Mouse (Mus musculus) myocyte (in vitro differentiated cells): ENCODE data around the gene Fiz1. TPM values are rescaled to one million over a fixed set of nuclear protein-coding genes. Genes with fewer than 3 reads are reported as not detected.
"Not testable (repeated sequence)": the region's sequence is repeated elsewhere in the genome, so short reads cannot be mapped to it uniquely, and the experiment has no call there.

Source experiments
- H3K27me3 ChIP-seq: one replicate; pipeline ENCODE4 v1.6.1; 2011; ENCODE audit not compliant: control insufficient read depth, insufficient read depth, insufficient read length
- H3K36me3 ChIP-seq: one replicate; pipeline ENCODE4 v1.6.1; 2011; ENCODE audit not compliant: control insufficient read depth, insufficient read depth
- H3K4me2 ChIP-seq: one replicate; pipeline ENCODE4 v1.6.1; 2011; ENCODE audit warnings: low read depth, control low read depth
- H3K4me3 ChIP-seq: one replicate; pipeline ENCODE4 v1.5.1; 2011; ENCODE audit warnings: mild to moderate bottlenecking, control low read depth, moderate library complexity
- H3K79me2 ChIP-seq: one replicate; pipeline ENCODE4 v1.6.1; 2011; ENCODE audit not compliant: control insufficient read depth, insufficient read depth
- H3ac ChIP-seq: one replicate; pipeline ENCODE4 v1.6.1; 2011; ENCODE audit not compliant: control insufficient read depth, insufficient read length
- CEBPB ChIP-seq: IDR thresholded peaks from 2 replicates; pipeline ENCODE4 v1.6.1; 2011; ENCODE audit warnings: mild to moderate bottlenecking, moderate library complexity; ENCODE audit not compliant: poor library complexity, insufficient read depth, severe bottlenecking
- MAX ChIP-seq: IDR thresholded peaks from one replicate; pipeline ENCODE4 v1.6.1; 2011; ENCODE audit warnings: low read depth, mild to moderate bottlenecking, control low read depth
- MYOD1 ChIP-seq, 3 experiments: IDR thresholded peaks; one replicate each; pipeline ENCODE4 v1.6.1; 2011; ENCODE audit warnings: control low read depth in 2 of 3, low read depth in 2 of 3, mild to moderate bottlenecking in 2 of 3, moderate library complexity in 1 of 3; ENCODE audit not compliant: insufficient read length in 2 of 3, control insufficient read depth in 1 of 3
- MYOG ChIP-seq, 3 experiments: IDR thresholded peaks; one replicate each; pipeline ENCODE4 v1.6.1; 2011; ENCODE audit warnings: control low read depth in 2 of 3, low read depth in 2 of 3, mild to moderate bottlenecking in 2 of 3; ENCODE audit not compliant: insufficient read length in 2 of 3, control insufficient read depth in 1 of 3, insufficient read depth in 1 of 3
- POLR2A ChIP-seq: IDR thresholded peaks from one replicate; pipeline ENCODE4 v1.6.1; 2011; ENCODE audit warnings: low read depth, mild to moderate bottlenecking, control low read depth, moderate library complexity; ENCODE audit not compliant: insufficient read length
- POLR2AphosphoS2 ChIP-seq: IDR thresholded peaks from one replicate; pipeline ENCODE4 v1.6.1; 2011; ENCODE audit warnings: low read depth, control low read depth; ENCODE audit not compliant: insufficient read length
- REST ChIP-seq: IDR thresholded peaks from one replicate; pipeline ENCODE4 v1.6.1; 2011; ENCODE audit warnings: mild to moderate bottlenecking, control low read depth, moderate library complexity; ENCODE audit not compliant: insufficient read depth, insufficient read length
- SRF ChIP-seq: IDR thresholded peaks from one replicate; pipeline ENCODE4 v1.6.1; 2011; ENCODE audit warnings: low read depth; ENCODE audit not compliant: control insufficient read depth, insufficient read length
- TCF12 ChIP-seq: IDR thresholded peaks from one replicate; pipeline ENCODE4 v1.6.1; 2011; ENCODE audit warnings: mild to moderate bottlenecking, control low read depth; ENCODE audit not compliant: poor library complexity, insufficient read depth, severe bottlenecking
- TCF3 ChIP-seq: IDR thresholded peaks from one replicate; pipeline ENCODE4 v1.6.1; 2011; ENCODE audit warnings: low read depth, control low read depth; ENCODE audit not compliant: insufficient read length
- USF1 ChIP-seq: IDR thresholded peaks from one replicate; pipeline ENCODE4 v1.6.1; 2011; ENCODE audit warnings: low read depth, mild to moderate bottlenecking, control low read depth, moderate library complexity
- polyA plus RNA-seq: library from polyadenylated mRNA; unstranded; fragments of >200 nt; fragmentation: generic; extraction: Trizol; gene quantifications from one replicate; pipeline ENCODE4 v1.2.1, GENCODE M21; 2012; ENCODE audit warnings: missing spikeins

Fiz1 gene
- polyA plus RNA-seq, 1 experiment, result 22.8 TPM

- H3K4me3 ChIP-seq, result peak within 1 kb of the TSS; percentile 69
- H3K36me3 ChIP-seq, result peaks cover 10% of the 10 kb centered on the region
- no peaks in the 10 kb centered on the region for H3K27me3 ChIP-seq
- no peak for TF ChIP-seq TCF3
- no peak for TF ChIP-seq MYOD1 (IDR thresholded peaks at IDR 0.05; ENCODE audit: control insufficient read depth in 1 of 3, insufficient read length in 2 of 3, low read depth in 2 of 3)
- TF ChIP-seq MAX, result no peak
- no peak for TF ChIP-seq REST
- TF ChIP-seq POLR2A, result peak; percentile 70
- TF ChIP-seq MYOG (IDR thresholded peaks at IDR 0.05; ENCODE audit: control insufficient read depth in 1 of 3, insufficient read depth in 1 of 3, insufficient read length in 2 of 3, low read depth in 2 of 3), result peak in 1 of 3 experiments; percentile 7
- no peak for TF ChIP-seq CEBPB
- TF ChIP-seq TCF12, result no peak
- peak; percentile 18 for TF ChIP-seq SRF
- TF ChIP-seq POLR2AphosphoS2, result peak; percentile 89
- peaks cover 52% of the 10 kb centered on the region for H3K79me2 ChIP-seq
- H3K4me2 ChIP-seq, result peak within 1 kb of the TSS; percentile 88
- peak within 1 kb of the TSS; percentile 92 for H3ac ChIP-seq
Measured at GRCm38 (mm10) chr7:5020000-5020681, 5.6 kb upstream of the Fiz1 start, which contains the start of the genes Zfp865 and Ccdc106. Gene Zfp865 (plus strand): TSS chr7:5020376. Gene Ccdc106 (plus strand): TSS chr7:5020553.

- H3K27me3 ChIP-seq, H3K36me3 ChIP-seq, H3ac ChIP-seq: not testable (repeated sequence)
- Histone ChIP-seq H3K4me3 (peak overlapping the region; percentile 69), H3K79me2 (peaks cover 52% of the 10 kb centered on the region), H3K4me2 (peak overlapping the region; percentile 70)
Measured at GRCm38 (mm10) chr7:5019576-5019975, 5.1 kb upstream of the Fiz1 start.

GRCm38 (mm10) chr7:5017931-5018330 is 3.4 kb upstream of the Fiz1 start:
- H3K4me3 ChIP-seq, result no peak overlapping the region
- no peak overlapping the region for H3ac ChIP-seq
- H3K79me2 ChIP-seq, result peaks cover 44% of the 10 kb centered on the region
- no peaks in the 10 kb centered on the region for H3K27me3 ChIP-seq
- no peak for TF ChIP-seq CEBPB
- TF ChIP-seq TCF3, result no peak
- no peak for TF ChIP-seq REST
- TF ChIP-seq POLR2AphosphoS2, result no peak
- no peak overlapping the region for H3K4me2 ChIP-seq
- H3K36me3 ChIP-seq, result no peaks in the 10 kb centered on the region

- H3K4me2 ChIP-seq, result no peak overlapping the region
- H3K4me3 ChIP-seq, result no peak overlapping the region
- H3ac ChIP-seq, result no peak overlapping the region
- no peaks in the 10 kb centered on the region for H3K27me3 ChIP-seq
- no peak for TF ChIP-seq USF1
- TF ChIP-seq MYOD1 (IDR thresholded peaks at IDR 0.05; ENCODE audit: control insufficient read depth in 1 of 3, insufficient read length in 2 of 3, low read depth in 2 of 3), result no peak
- no peak for TF ChIP-seq MAX
- no peak for TF ChIP-seq CEBPB
- TF ChIP-seq POLR2AphosphoS2, result no peak
- no peak for TF ChIP-seq TCF3
- TF ChIP-seq MYOG (IDR thresholded peaks at IDR 0.05; ENCODE audit: control insufficient read depth in 1 of 3, insufficient read depth in 1 of 3, insufficient read length in 2 of 3, low read depth in 2 of 3), result no peak
- H3K79me2 ChIP-seq, result peaks cover 41% of the 10 kb centered on the region
- H3K36me3 ChIP-seq, result no peaks in the 10 kb centered on the region
Measured at GRCm38 (mm10) chr7:5017352-5017751, 2.9 kb upstream of the Fiz1 start.

GRCm38 (mm10) chr7:5016920-5017319 is 2.4 kb upstream of the Fiz1 start:
- no peak for TF ChIP-seq TCF12
- Histone ChIP-seq H3ac (no peak overlapping the region), H3K27me3 (no peaks in the 10 kb centered on the region), H3K4me2 (no peak overlapping the region), H3K79me2 (peaks cover 37% of the 10 kb centered on the region), H3K4me3 (no peak overlapping the region), H3K36me3 (no peaks in the 10 kb centered on the region)

- H3K36me3 ChIP-seq, result peaks cover 6% of the 10 kb centered on the region
- H3K4me3 ChIP-seq, result peak overlapping the region; percentile 74
Measured at GRCm38 (mm10) chr7:5016057-5016456, 1.6 kb upstream of the Fiz1 start.

More at GRCm38 (mm10) chr7:5016057-5016456, 1.6 kb upstream of the Fiz1 start:
- Histone ChIP-seq H3K27me3 (no peaks in the 10 kb centered on the region), H3K4me2 (peak overlapping the region; percentile 95), H3K79me2 (peaks cover 28% of the 10 kb centered on the region), H3ac (peak overlapping the region; percentile 66)
- TF ChIP-seq REST, result no peak
